Mouse (Mus musculus) lung, embryonic 15.5 days (tissue): ENCODE data around the gene Tmprss4. TPM values are rescaled to one million over a fixed set of nuclear protein-coding genes. Genes with fewer than 3 reads are reported as not detected.

Experiments used
- ATAC-seq: fragments of 200-750 bp; cut with Nextera tagmentation; 2 replicates; pipeline ENCODE4 v1.8.0; 2017; ENCODE audit warnings: moderate number of reproducible peaks, borderline replicate concordance; ENCODE audit not compliant: low FRiP score, low TSS enrichment; ENCODE audit errors: extremely low read depth
- H3K27ac ChIP-seq: fragments of 300-500 bp; sonication (generic); 2 replicates; pipeline ENCODE4 v1.5.1; 2015; ENCODE audit warnings: moderate library complexity, mild to moderate bottlenecking, inconsistent platforms
- H3K27me3 ChIP-seq: fragments of 300-500 bp; sonication (generic); 2 replicates; pipeline ENCODE4 v1.6.1; 2015; ENCODE audit warnings: inconsistent platforms
- H3K36me3 ChIP-seq: fragments of 300-500 bp; sonication (generic); 2 replicates; pipeline ENCODE4 v1.6.1; 2015; ENCODE audit warnings: inconsistent platforms
- H3K4me1 ChIP-seq: fragments of 300-500 bp; sonication (generic); 2 replicates; pipeline ENCODE4 v1.6.1; 2015; ENCODE audit warnings: inconsistent platforms
- H3K4me2 ChIP-seq: fragments of 300-500 bp; sonication (generic); 2 replicates; pipeline ENCODE4 v1.6.1; 2015; ENCODE audit warnings: inconsistent platforms, mild to moderate bottlenecking, moderate library complexity
- H3K4me3 ChIP-seq: fragments of 300-500 bp; sonication (generic); 2 replicates; pipeline ENCODE4 v1.5.1; 2015; ENCODE audit warnings: mild to moderate bottlenecking, inconsistent platforms
- H3K9ac ChIP-seq: fragments of 300-500 bp; sonication (generic); 2 replicates; pipeline ENCODE4 v1.6.1; 2015; ENCODE audit warnings: inconsistent platforms
- H3K9me3 ChIP-seq: fragments of 300-500 bp; sonication (generic); 2 replicates; pipeline ENCODE4 v1.6.1; 2016; ENCODE audit warnings: inconsistent platforms
- WGBS: fragments of 180-500 bp; shearing (Covaris S2); methylation state at CpG from one replicate; pipeline ENCODE4 v1.1.7; 2015; 5-methylcytosine and 5-hydroxymethylcytosine counted together
- polyA plus RNA-seq: library from polyadenylated mRNA; unstranded; fragments of >200 nt; fragmentation: Nextera tagmentation; extraction: Ambion mirVana; gene quantifications from 2 replicates; pipeline ENCODE4 v1.2.1, GENCODE M21; 2015

Tmprss4 gene
- polyA plus RNA-seq, 1 experiment from 2014 or later: 2.6 TPM

DNA sequence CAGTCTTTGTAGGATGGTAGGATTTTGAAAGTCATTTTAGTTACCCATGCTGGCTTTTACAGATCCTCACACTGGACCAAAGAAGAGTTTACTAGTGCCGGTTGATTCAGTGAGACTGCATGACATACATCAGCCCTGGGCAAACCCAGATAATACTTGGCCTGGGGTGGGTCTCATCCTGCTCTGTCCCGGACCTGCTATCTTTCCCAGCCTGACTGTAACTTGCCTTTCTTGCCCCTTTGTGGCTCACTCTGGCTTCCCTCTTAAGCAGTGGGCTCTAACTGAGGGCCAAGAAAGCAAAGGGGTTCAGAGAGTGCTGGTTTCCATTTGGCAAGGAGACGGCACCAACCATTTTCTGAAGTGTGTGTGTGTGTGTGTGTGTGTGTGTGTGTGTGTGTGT, 15.8 kb upstream of the Tmprss4 start:
- no peak overlapping the region for H3K9ac ChIP-seq
- WGBS: 75% methylated on average over 3 of the region's 3 CpGs
- ATAC-seq: no peak
- no peaks in the 10 kb centered on the region for H3K27me3 ChIP-seq
- no peak overlapping the region for H3K4me3 ChIP-seq
- no peaks in the 10 kb centered on the region for H3K4me1 ChIP-seq
- no peak overlapping the region for H3K27ac ChIP-seq
- no peaks in the 10 kb centered on the region for H3K36me3 ChIP-seq
- H3K9me3 ChIP-seq: no peaks in the 10 kb centered on the region
- H3K4me2 ChIP-seq: no peak overlapping the region

DNA sequence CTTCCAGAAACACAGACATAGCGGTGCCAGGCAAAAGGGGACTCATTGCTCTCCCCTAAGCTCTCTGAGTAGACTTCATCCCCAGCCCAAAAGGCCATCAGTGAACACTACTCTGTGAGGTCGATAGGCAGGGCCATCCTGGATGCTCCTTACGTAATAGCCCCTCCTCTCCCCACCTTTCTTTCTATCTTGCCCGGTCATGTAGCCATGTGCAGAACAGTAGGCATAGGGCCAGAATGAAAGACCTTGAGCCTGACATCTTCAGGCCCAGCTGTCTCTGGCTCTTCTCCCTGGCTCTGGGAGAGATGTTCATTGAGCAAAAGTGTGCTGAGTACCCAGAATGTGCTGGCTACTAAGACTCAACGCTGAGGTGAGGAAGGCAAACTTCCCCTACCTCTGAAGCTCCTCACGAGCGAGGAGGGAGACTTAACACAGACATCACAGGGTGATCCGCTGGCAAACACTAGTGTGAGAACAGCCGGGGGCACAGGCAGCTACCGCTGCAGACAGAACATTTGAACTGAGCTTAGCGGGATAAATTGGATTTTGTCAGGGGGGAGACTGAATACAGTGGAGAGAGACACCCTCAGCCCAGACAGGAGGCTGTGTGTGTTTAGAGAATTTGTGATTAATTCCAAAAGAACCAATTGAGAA, 11.8 kb upstream of the Tmprss4 start:
- H3K27me3 ChIP-seq: no peaks in the 10 kb centered on the region
- no peaks in the 10 kb centered on the region for H3K4me1 ChIP-seq
- ATAC-seq: no peak
- 37% methylated on average over 11 of the region's 11 CpGs for WGBS
- no peak overlapping the region for H3K4me2 ChIP-seq
- H3K36me3 ChIP-seq: no peaks in the 10 kb centered on the region
- no peak overlapping the region for H3K27ac ChIP-seq
- H3K9me3 ChIP-seq: no peaks in the 10 kb centered on the region
- H3K4me3 ChIP-seq: no peak overlapping the region
- H3K9ac ChIP-seq: no peak overlapping the region

GRCm38 (mm10) chr9:45212001-45212400, 8.1 kb upstream of the Tmprss4 start:
- Histone ChIP-seq H3K4me1 (no peaks in the 10 kb centered on the region), H3K27ac (no peak overlapping the region), H3K27me3 (no peaks in the 10 kb centered on the region), H3K36me3 (no peaks in the 10 kb centered on the region), H3K9ac (no peak overlapping the region), H3K4me2 (no peak overlapping the region), H3K4me3 (no peak overlapping the region), H3K9me3 (no peaks in the 10 kb centered on the region)
- 65% methylated on average over 6 of the region's 6 CpGs for WGBS
- ATAC-seq: no peak

DNA sequence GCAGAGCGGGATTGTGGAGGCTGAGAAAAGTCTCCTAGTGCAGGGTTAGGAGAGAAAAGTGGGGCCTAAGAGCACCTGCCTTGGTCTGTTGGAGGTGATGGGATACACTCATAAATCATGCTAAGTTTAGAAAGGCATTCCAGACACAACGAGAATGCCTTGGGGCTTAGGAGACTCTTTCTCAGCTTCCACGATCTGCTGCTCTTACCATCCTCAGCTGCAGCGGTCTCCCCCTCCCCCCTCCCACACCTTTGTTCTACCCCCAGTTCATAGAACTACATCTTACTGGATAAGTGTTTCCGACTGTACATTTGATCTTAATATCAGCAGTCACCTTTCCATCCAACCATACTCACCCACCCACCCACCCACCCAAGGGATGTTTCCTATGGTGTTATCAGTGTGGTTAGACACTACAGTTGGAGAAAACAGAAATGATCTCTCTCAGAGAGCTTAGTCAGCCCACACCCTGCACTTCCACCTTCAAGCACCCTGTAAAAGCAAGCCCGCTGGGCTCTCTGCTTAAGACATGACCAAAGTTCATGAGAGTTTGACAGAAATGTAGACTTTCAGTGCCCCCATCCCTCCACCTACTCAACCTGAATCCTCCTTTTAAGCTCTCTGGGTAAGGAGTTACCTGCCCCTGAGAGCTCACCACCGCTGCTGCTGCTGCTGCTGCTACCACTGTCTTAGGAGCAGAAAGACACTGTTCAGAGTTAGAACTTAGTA, 3.3 kb upstream of the Tmprss4 start:
- H3K36me3 ChIP-seq: no peaks in the 10 kb centered on the region
- no peak overlapping the region for H3K4me2 ChIP-seq
- H3K4me1 ChIP-seq: no peaks in the 10 kb centered on the region
- H3K27ac ChIP-seq: no peak overlapping the region
- no peak for ATAC-seq
- H3K4me3 ChIP-seq: no peak overlapping the region
- H3K9ac ChIP-seq: no peak overlapping the region
- H3K27me3 ChIP-seq: no peaks in the 10 kb centered on the region
- 71% methylated on average over 7 of the region's 7 CpGs for WGBS
- no peaks in the 10 kb centered on the region for H3K9me3 ChIP-seq

DNA sequence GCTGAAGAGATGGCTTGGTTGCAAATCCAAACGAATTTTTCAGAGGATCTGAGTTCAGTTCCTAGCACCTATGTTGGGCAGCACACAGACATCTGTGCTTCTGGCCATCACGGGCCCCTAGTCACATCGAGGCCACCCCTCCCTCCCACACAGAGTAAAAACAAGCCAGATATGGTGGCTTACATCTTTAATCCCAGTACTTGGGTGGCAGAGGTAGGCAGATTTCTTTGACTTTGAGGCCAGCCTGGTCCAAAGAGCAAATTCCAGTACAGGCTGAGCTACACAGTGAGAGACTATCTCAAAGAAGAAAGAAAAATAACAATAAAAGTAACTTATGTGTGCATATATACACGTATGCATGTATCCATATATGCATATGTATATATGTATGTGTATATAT, 2.2 kb upstream of the Tmprss4 start:
- no peaks in the 10 kb centered on the region for H3K36me3 ChIP-seq

GRCm38 (mm10) chr9:45205143-45205542, 1.3 kb upstream of the Tmprss4 start:
- ATAC-seq: no peak
- H3K27ac ChIP-seq: no peak overlapping the region
- no peaks in the 10 kb centered on the region for H3K9me3 ChIP-seq
- H3K36me3 ChIP-seq: no peaks in the 10 kb centered on the region
- whole genome bisulfite sequencing: 82% methylated on average over 5 of the region's 5 CpGs
- no peak overlapping the region for H3K4me3 ChIP-seq
- H3K4me2 ChIP-seq: no peak overlapping the region
- H3K27me3 ChIP-seq: no peaks in the 10 kb centered on the region
- H3K4me1 ChIP-seq: no peaks in the 10 kb centered on the region
- H3K9ac ChIP-seq: no peak overlapping the region

More for the DNA sequence above, 2.2 kb upstream of the Tmprss4 start:
- H3K27ac ChIP-seq: no peak overlapping the region
- no peaks in the 10 kb centered on the region for H3K4me1 ChIP-seq
- ATAC-seq: no peak
- 66% methylated on average over 4 of the region's 4 CpGs for WGBS
- H3K4me3 ChIP-seq: no peak overlapping the region
- no peak overlapping the region for H3K9ac ChIP-seq
- H3K4me2 ChIP-seq: no peak overlapping the region
- no peaks in the 10 kb centered on the region for H3K9me3 ChIP-seq
- H3K27me3 ChIP-seq: no peaks in the 10 kb centered on the region

GRCm38 (mm10) chr9:45202021-45202798, 1.7 kb downstream of the Tmprss4 start:
- WGBS: 54% methylated on average over 9 of the region's 9 CpGs
- H3K4me2 ChIP-seq: no peak overlapping the region

GRCm38 (mm10) chr9:45201319-45201947, 2.5 kb downstream of the Tmprss4 start:
- 62% methylated on average over 5 of the region's 5 CpGs for WGBS
- no peaks in the 10 kb centered on the region for H3K4me1 ChIP-seq
- no peak overlapping the region for H3K27ac ChIP-seq
- H3K27me3 ChIP-seq: no peaks in the 10 kb centered on the region
- H3K4me2 ChIP-seq: no peak overlapping the region
- no peak for ATAC-seq
- H3K4me3 ChIP-seq: no peak overlapping the region
- no peaks in the 10 kb centered on the region for H3K9me3 ChIP-seq
- no peaks in the 10 kb centered on the region for H3K36me3 ChIP-seq
- H3K9ac ChIP-seq: no peak overlapping the region

More at GRCm38 (mm10) chr9:45202021-45202798, 1.7 kb downstream of the Tmprss4 start:
- H3K27ac ChIP-seq: no peak overlapping the region
- H3K4me3 ChIP-seq: no peak overlapping the region
- no peaks in the 10 kb centered on the region for H3K36me3 ChIP-seq
- no peaks in the 10 kb centered on the region for H3K4me1 ChIP-seq
- ATAC-seq: no peak
- H3K9me3 ChIP-seq: no peaks in the 10 kb centered on the region
- no peak overlapping the region for H3K9ac ChIP-seq
- H3K27me3 ChIP-seq: no peaks in the 10 kb centered on the region

GRCm38 (mm10) chr9:45197549-45197948, 6.3 kb downstream of the Tmprss4 start:
- Histone ChIP-seq H3K27me3 (no peaks in the 10 kb centered on the region), H3K9ac (no peak overlapping the region), H3K4me3 (no peak overlapping the region), H3K4me2 (no peak overlapping the region), H3K27ac (no peak overlapping the region), H3K36me3 (no peaks in the 10 kb centered on the region), H3K4me1 (no peaks in the 10 kb centered on the region), H3K9me3 (no peaks in the 10 kb centered on the region)
- WGBS: 76% methylated on average over 5 of the region's 5 CpGs
- no peak for ATAC-seq

GRCm38 (mm10) chr9:45196125-45196830, 7.6 kb downstream of the Tmprss4 start:
- Histone ChIP-seq H3K4me1 (no peaks in the 10 kb centered on the region), H3K36me3 (no peaks in the 10 kb centered on the region), H3K4me3 (no peak overlapping the region), H3K4me2 (no peak overlapping the region), H3K27ac (no peak overlapping the region), H3K27me3 (no peaks in the 10 kb centered on the region), H3K9ac (no peak overlapping the region), H3K9me3 (no peaks in the 10 kb centered on the region)
- WGBS: 71% methylated on average over 8 of the region's 8 CpGs
- ATAC-seq: no peak

GRCm38 (mm10) chr9:45195468-45195867, 8.4 kb downstream of the Tmprss4 start:
- no peak for ATAC-seq
- Histone ChIP-seq H3K27me3 (no peaks in the 10 kb centered on the region), H3K9me3 (no peaks in the 10 kb centered on the region), H3K4me1 (no peaks in the 10 kb centered on the region), H3K27ac (no peak overlapping the region), H3K36me3 (no peaks in the 10 kb centered on the region), H3K4me3 (no peak overlapping the region), H3K4me2 (no peak overlapping the region), H3K9ac (no peak overlapping the region)
- WGBS: 62% methylated on average over 4 of the region's 4 CpGs
